Mouse (Mus musculus) c-Kit-negative CD71-positive TER-119-positive erythroid progenitor cells, embryonic 14.5 days (primary cell): ENCODE data around the gene Capns1.

Experiments used
- DNase-seq: peaks from one replicate; pipeline ENCODE4 v3.0.0-alpha.2; 2013; ENCODE audit warnings: low read depth, low spot score

Capns1 gene

GRCm38 (mm10) chr7:30170283-30170951 is 28.2 kb downstream of the Capns1 start:
- DNase-seq = no peak

- DNase-seq = peak; percentile 88
These were observed 28.9 kb downstream of the Capns1 start, which contains the start of gene Zfp146 for GRCm38 (mm10) chr7:30169583-30170282. Gene Zfp146 (minus strand): TSS chr7:30169750.

GRCm38 (mm10) chr7:30168914-30169582 is 29.6 kb downstream of the Capns1 start:
- no peak for DNase-seq

- no peak for DNase-seq
These were observed 33.9 kb downstream of the Capns1 start for GRCm38 (mm10) chr7:30164745-30165144.

GRCm38 (mm10) chr7:30163113-30163512 is 35.5 kb downstream of the Capns1 start:
- no peak for DNase-seq

GRCm38 (mm10) chr7:30155507-30155906 is 43.1 kb downstream of the Capns1 start:
- DNase-seq = no peak

- no peak for DNase-seq
These were observed 44.6 kb downstream of the Capns1 start for GRCm38 (mm10) chr7:30154040-30154439.

GRCm38 (mm10) chr7:30147011-30147410 is 51.6 kb downstream of the Capns1 start:
- no peak for DNase-seq

- no peak for DNase-seq
These were observed 54.9 kb downstream of the Capns1 start for GRCm38 (mm10) chr7:30143555-30144209.

- no peak for DNase-seq
These were observed 55.4 kb downstream of the Capns1 start for GRCm38 (mm10) chr7:30143170-30143554.
